Mouse (Mus musculus): ENCODE measurements around the gene Fbxl17.
A peak's percentile ranks its signal among the peaks of the same experiment; 100 is the strongest.

Fbxl17 gene

GRCm38 (mm10) chr17:63403801-63404415, 95.9 kb downstream of the Fbxl17 start:
- DNase-seq (ENCODE audit: low read depth, low spot score), result no peak

GRCm38 (mm10) chr17:63402741-63403681, 96.8 kb downstream of the Fbxl17 start:
- no peak for DNase-seq (ENCODE audit: low read depth, low spot score)

- no peak for DNase-seq (ENCODE audit: low read depth, low spot score)
Observed at GRCm38 (mm10) chr17:63402170-63402569, 97.6 kb downstream of the Fbxl17 start.

- no peak for DNase-seq (ENCODE audit: low read depth, low spot score)
Observed at GRCm38 (mm10) chr17:63400640-63401039, 99.2 kb downstream of the Fbxl17 start.

GRCm38 (mm10) chr17:63399816-63400215, 100.0 kb downstream of the Fbxl17 start:
- DNase-seq (ENCODE audit: low read depth, low spot score), result no peak

GRCm38 (mm10) chr17:63391506-63391905, 108.3 kb downstream of the Fbxl17 start:
- DNase-seq (ENCODE audit: low read depth, low spot score), result no peak

- no peak for DNase-seq (ENCODE audit: low read depth, low spot score)
Observed at GRCm38 (mm10) chr17:63390951-63391350, 108.9 kb downstream of the Fbxl17 start.

- no peak for DNase-seq (ENCODE audit: low read depth, low spot score)
Observed at GRCm38 (mm10) chr17:63370977-63371376, 128.8 kb downstream of the Fbxl17 start.

- no peak for DNase-seq (ENCODE audit: low read depth, low spot score)
Observed at GRCm38 (mm10) chr17:63369631-63370310, 130.0 kb downstream of the Fbxl17 start.

- no peak for DNase-seq (ENCODE audit: low read depth, low spot score)
Observed at GRCm38 (mm10) chr17:63367476-63367875, 132.3 kb downstream of the Fbxl17 start.

- DNase-seq (ENCODE audit: low read depth, low spot score), result peak; percentile 14
Observed at GRCm38 (mm10) chr17:63366045-63366444, 133.8 kb downstream of the Fbxl17 start.

GRCm38 (mm10) chr17:63364605-63365004, 135.2 kb downstream of the Fbxl17 start:
- DNase-seq (ENCODE audit: low read depth, low spot score), result no peak

- no peak for DNase-seq (ENCODE audit: low read depth, low spot score)
Observed at GRCm38 (mm10) chr17:63362196-63362595, 137.6 kb downstream of the Fbxl17 start.

GRCm38 (mm10) chr17:63361679-63362078, 138.1 kb downstream of the Fbxl17 start:
- no peak for DNase-seq (ENCODE audit: low read depth, low spot score)

GRCm38 (mm10) chr17:63358837-63359236, 141.0 kb downstream of the Fbxl17 start:
- DNase-seq (ENCODE audit: low read depth, low spot score), result no peak

GRCm38 (mm10) chr17:63356202-63356601, 143.6 kb downstream of the Fbxl17 start:
- DNase-seq (ENCODE audit: low read depth, low spot score), result no peak

GRCm38 (mm10) chr17:63352634-63353195, 147.1 kb downstream of the Fbxl17 start:
- no peak for DNase-seq (ENCODE audit: low read depth, low spot score)

GRCm38 (mm10) chr17:63351682-63352081, 148.1 kb downstream of the Fbxl17 start:
- DNase-seq (ENCODE audit: low read depth, low spot score), result no peak

GRCm38 (mm10) chr17:63350876-63351509, 148.8 kb downstream of the Fbxl17 start:
- DNase-seq (ENCODE audit: low read depth, low spot score), result no peak

- no peak for DNase-seq (ENCODE audit: low read depth, low spot score)
Observed at GRCm38 (mm10) chr17:63344101-63344500, 155.7 kb downstream of the Fbxl17 start.

GRCm38 (mm10) chr17:63343076-63343475, 156.7 kb downstream of the Fbxl17 start:
- DNase-seq (ENCODE audit: low read depth, low spot score), result no peak
